Mouse (Mus musculus) myocyte (in vitro differentiated cells): ENCODE data around the gene Dync1li1.

Experiments used
- CEBPB ChIP-seq: IDR thresholded peaks from 2 replicates; pipeline ENCODE4 v1.6.1; 2011; ENCODE audit warnings: mild to moderate bottlenecking, moderate library complexity; ENCODE audit not compliant: poor library complexity, insufficient read depth, severe bottlenecking
- E2F4 ChIP-seq: IDR thresholded peaks from one replicate; pipeline ENCODE4 v1.6.1; 2011; ENCODE audit warnings: mild to moderate bottlenecking, control low read depth, moderate library complexity; ENCODE audit not compliant: insufficient read depth
- MYOD1 ChIP-seq, 3 experiments: IDR thresholded peaks; one replicate each; pipeline ENCODE4 v1.6.1; 2011; ENCODE audit warnings: control low read depth in 2 of 3, low read depth in 2 of 3, mild to moderate bottlenecking in 2 of 3, moderate library complexity in 1 of 3; ENCODE audit not compliant: insufficient read length in 2 of 3, control insufficient read depth in 1 of 3
- MYOG ChIP-seq, 3 experiments: IDR thresholded peaks; one replicate each; pipeline ENCODE4 v1.6.1; 2011; ENCODE audit warnings: control low read depth in 2 of 3, low read depth in 2 of 3, mild to moderate bottlenecking in 2 of 3; ENCODE audit not compliant: insufficient read length in 2 of 3, control insufficient read depth in 1 of 3, insufficient read depth in 1 of 3
- POLR2A ChIP-seq: IDR thresholded peaks from one replicate; pipeline ENCODE4 v1.6.1; 2011; ENCODE audit warnings: low read depth, mild to moderate bottlenecking, control low read depth, moderate library complexity; ENCODE audit not compliant: insufficient read length
- POLR2AphosphoS2 ChIP-seq: IDR thresholded peaks from one replicate; pipeline ENCODE4 v1.6.1; 2011; ENCODE audit warnings: low read depth, control low read depth; ENCODE audit not compliant: insufficient read length
- REST ChIP-seq: IDR thresholded peaks from one replicate; pipeline ENCODE4 v1.6.1; 2011; ENCODE audit warnings: mild to moderate bottlenecking, control low read depth, moderate library complexity; ENCODE audit not compliant: insufficient read depth, insufficient read length
- SRF ChIP-seq: IDR thresholded peaks from one replicate; pipeline ENCODE4 v1.6.1; 2011; ENCODE audit warnings: low read depth; ENCODE audit not compliant: control insufficient read depth, insufficient read length
- TCF3 ChIP-seq: IDR thresholded peaks from one replicate; pipeline ENCODE4 v1.6.1; 2011; ENCODE audit warnings: low read depth, control low read depth; ENCODE audit not compliant: insufficient read length
- USF1 ChIP-seq: IDR thresholded peaks from one replicate; pipeline ENCODE4 v1.6.1; 2011; ENCODE audit warnings: low read depth, mild to moderate bottlenecking, control low read depth, moderate library complexity

DNA sequence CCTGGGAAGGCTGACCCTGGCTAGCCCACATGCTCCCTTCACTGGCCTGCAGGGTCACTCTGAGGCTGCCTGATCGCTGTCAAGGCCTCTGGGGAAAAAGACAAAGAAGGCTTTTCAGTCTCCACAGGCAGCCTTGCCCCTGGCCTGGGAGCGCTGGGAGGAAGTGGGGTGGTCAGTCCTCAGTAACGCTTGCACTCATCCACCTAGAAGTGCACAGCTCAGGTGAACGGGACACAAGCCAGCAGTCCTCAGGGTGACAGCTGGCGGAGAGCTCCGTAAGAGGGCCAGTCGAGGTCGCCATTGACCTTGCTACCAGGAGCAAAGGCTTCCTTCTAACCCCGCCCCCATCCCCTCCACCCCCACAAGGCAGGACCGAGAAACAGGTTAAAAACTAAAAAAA lies 79.5 kb downstream of the Dync1li1 start:
- TF ChIP-seq POLR2A (no peak), POLR2AphosphoS2 (no peak), USF1 (no peak), TCF3 (no peak), CEBPB (no peak), MYOD1 (IDR thresholded peaks at IDR 0.05; ENCODE audit: control insufficient read depth in 1 of 3, insufficient read length in 2 of 3, low read depth in 2 of 3) (no peak), MYOG (IDR thresholded peaks at IDR 0.05; ENCODE audit: control insufficient read depth in 1 of 3, insufficient read depth in 1 of 3, insufficient read length in 2 of 3, low read depth in 2 of 3) (no peak), E2F4 (no peak), REST (no peak), SRF (no peak)
